Mouse (Mus musculus): Measurements from ENCODE around the gene Mthfr.
"Not testable (repeated sequence)": the region's sequence is repeated elsewhere in the genome, so short reads cannot be mapped to it uniquely, and the experiment has no call there.

The Mthfr gene

DNA sequence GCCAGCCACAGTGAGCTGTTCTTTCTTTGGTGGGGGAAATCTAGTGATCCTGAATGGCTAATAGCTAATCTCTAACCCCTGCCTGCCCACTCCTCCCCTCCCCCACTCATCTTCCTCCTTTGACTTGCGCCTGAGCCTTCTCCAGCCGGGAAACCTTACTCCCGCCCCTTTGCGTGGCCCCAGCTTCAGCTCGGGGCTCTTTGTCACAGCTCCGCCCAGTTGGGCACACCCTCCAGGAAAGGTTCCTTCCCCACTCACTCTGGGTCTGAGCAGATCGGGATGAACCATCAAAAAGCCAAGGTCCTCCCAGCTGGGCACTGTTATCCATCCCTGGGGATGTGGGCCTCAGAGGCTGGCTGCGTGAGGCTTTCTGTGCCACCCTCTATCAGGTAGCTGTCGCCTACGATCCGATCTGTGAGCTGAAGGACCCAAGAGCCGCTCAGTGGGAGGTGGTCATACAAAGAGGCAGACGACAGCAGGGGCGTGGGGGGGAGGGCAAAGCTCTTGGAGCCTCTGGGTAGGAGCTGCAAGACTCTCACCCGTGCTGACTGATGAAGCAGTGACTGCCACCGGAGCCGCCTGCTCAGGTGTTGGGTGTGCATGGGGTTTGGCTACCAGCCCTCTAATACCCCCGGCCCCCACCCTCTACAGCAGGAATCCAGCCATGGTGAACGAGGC lies 2.2 kb downstream of the Mthfr start:
- peak; percentile 37 for DNase-seq

DNA sequence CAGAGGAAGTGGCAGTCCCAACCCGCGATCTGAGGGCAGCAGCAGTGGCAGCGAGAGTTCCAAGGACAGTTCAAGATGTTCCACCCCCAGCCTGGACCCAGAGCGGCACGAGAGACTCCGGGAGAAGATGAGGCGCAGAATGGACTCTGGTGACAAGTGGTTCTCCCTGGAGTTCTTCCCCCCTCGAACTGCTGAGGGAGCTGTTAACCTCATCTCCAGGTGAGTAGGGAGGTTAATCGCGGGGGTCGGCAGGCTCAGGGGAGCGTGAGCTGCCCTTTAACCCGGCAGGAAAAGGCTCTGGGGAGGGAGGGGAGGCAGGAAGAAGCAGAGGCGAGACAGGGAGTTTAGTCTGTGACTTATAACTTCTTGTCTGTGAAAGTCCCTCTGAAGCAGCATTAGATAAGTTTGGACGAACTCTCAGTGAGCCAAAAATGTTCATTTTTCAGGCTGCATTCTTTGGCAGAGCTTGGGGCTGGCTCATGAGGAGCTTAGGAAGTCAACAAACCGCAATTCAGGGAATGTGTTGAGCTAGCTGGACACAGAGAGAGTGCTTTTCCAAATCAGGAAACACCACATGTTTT lies 2.8 kb downstream of the Mthfr start:
- DNase-seq = peak; percentile 71

DNA sequence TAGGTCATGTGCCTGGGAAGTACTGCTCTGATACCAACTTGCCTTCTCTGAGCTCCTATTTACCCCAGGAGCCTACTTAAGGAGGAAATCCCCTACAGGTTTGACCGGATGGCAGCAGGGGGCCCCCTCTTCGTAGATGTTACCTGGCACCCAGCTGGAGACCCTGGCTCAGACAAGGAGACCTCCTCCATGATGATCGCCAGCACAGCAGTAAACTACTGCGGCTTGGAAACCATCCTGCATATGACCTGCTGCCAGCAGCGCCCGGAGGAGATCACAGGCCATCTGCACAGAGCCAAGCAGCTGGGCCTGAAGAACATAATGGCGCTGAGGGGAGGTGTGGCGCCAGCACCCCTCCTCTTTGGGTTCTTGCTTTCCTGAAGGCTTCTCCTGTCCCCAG lies 4.5 kb downstream of the Mthfr start:
- not testable (repeated sequence) for DNase-seq

DNA sequence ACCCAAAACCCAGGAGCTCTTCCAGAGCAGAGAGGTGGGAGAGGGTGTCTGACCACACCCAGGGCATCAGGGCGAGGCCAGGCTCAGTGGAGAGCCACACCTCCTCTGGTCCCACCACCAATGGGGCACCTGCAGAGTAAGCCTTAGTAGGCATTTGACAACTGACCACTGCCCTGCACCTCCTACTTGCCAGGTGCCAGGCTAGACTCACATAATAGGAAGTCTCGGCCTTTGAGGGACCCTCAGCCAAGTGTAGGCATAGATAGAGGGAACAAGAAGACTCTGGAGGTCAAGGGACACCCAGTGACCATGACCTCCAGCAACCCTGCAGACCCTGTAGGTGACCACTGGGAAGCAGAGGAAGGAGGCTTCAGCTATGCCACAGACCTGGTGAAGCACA lies 5.2 kb downstream of the Mthfr start:
- no peak for DNase-seq

DNA sequence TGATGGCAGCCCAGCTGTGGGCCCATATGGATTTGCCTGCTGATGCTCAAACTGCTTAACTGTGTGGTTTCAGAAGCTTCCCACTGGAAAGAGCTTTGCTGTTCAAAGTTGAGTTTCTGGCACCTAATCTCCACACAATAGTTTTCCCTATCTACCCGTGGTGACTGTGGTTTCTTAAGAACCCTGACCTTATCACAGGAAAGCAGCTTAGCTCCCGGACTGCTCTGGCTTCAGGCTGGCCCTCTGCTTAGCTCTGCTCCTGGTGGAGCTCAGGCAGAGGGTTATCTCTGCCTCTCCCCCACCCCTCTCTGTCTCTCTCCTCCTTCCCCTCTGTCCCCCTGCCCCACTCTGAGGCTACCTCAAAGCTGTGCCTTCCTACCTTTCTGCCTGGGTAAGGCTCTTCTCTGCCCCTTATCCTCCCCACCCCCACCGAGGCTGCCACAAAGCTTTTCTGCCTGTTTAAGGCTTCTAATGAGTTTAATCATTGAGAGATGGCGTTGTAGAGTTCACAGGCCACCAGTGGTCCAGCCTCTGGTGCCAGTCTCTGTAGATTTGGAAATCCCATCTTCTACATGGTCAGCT lies 7.7 kb downstream of the Mthfr start:
- no peak for DNase-seq

DNA sequence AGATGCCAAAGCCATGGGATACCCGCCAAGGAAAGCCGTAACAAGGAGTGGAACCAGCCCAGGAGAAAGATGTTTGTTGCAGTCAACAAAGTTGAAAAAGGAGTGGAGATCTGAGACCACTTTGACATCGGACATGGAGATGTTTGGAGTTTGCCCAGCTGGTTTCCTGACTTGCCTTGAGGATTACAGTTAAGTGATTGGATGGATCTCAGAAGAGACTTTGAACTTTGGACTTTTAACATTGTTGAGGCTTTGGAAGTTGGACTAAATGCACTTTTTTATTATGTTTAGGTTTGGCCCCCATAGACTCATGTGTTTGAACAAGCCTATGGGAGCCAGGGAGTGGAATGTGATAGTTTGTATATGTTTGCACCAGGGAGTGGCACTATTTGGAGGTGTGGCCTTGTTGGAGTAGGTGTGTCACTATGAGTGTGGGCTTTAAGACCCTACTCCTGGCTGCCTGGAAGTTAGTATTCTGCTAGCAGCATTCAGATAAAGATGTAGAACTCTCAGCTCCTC lies 11.6 kb downstream of the Mthfr start:
- not testable (repeated sequence) for DNase-seq

DNA sequence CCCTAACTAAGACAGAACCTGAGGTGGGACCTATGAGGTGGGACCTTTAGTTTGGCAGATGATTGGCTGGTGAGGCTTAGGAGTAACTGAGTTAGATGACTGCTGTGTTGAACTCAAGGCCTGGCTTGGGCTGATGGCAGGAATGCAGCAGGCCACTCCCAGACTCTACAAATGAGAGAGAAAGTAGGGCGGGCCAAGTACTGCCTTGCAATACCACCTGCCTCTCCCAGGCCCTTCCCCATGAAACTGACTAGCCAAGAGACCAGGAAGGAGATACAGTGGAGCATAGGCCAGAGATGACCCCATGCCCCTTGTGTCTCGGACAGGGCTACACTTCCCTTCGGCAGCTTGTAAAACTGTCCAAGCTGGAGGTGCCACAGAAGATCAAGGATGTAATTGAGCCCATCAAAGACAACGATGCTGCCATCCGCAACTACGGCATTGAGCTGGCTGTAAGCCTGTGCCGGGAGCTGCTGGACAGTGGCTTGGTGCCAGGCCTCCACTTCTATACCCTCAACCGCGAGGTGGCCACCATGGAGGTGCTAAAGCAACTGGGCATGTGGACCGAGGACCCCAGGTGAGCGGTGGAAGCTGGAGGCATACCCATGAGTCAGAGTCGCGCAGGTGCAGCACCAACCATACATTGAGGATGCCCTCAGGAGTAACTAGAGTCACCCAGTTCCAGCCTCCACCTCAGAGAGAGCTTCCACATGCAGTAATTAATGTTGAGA lies 12.3 kb downstream of the Mthfr start:
- DNase-seq = no peak

DNA sequence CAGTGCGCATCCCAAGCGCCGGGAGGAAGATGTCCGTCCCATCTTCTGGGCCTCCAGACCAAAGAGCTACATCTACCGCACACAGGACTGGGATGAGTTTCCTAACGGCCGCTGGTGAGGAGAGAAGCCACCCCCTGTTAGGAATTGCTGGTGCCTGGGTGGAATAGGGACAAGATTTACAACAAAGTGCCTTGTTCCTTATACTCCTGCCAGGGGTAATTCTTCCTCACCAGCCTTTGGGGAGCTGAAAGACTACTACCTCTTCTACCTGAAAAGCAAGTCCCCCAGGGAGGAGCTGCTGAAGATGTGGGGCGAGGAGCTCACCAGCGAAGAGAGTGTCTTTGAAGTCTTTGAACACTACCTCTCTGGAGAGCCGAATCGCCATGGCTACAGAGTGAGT lies 13.0 kb downstream of the Mthfr start:
- no peak for DNase-seq

DNA sequence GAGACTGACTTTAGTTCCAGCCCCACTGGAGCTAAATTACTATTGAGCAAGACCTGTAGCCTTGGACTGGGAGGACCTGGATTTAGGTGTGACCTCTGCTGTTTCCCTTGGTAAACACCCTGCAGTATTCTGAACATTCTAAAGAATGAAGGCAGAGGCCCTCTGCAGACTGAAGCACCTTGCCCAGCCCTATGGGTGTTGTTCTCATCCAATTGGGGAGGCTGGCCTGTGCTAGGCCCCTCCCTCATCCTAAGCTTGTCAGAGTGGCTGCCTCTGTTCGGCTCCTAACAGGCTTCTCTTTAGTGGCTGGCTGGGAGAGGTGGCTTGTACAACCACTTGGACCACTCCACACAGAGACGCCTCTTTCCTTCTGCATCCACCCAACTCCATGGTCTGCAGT lies 14.1 kb downstream of the Mthfr start:
- DNase-seq = no peak

DNA sequence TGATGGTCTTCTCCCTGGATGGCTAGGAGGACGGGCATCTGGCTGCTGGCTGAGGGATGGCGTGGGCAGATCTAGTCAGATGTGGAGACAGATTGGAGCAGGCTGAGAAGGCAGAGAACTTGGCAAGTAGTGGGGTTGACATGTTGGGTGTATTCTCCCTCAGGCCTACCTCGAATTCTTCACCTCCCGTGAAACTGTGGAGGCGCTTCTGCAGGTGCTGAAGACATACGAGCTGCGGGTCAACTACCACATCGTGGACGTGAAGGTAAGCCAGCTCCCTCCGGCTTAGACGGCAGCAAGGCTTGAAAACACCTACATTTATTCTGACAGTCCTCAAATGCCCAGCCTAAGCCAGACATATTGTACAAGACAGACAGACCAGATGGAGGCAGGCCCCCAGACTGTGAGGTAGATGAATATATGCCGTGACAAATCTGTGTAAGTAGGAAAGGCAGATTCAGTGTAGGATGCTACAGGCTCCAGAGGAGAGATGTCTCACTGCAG lies 14.6 kb downstream of the Mthfr start:
- no peak for DNase-seq

DNA sequence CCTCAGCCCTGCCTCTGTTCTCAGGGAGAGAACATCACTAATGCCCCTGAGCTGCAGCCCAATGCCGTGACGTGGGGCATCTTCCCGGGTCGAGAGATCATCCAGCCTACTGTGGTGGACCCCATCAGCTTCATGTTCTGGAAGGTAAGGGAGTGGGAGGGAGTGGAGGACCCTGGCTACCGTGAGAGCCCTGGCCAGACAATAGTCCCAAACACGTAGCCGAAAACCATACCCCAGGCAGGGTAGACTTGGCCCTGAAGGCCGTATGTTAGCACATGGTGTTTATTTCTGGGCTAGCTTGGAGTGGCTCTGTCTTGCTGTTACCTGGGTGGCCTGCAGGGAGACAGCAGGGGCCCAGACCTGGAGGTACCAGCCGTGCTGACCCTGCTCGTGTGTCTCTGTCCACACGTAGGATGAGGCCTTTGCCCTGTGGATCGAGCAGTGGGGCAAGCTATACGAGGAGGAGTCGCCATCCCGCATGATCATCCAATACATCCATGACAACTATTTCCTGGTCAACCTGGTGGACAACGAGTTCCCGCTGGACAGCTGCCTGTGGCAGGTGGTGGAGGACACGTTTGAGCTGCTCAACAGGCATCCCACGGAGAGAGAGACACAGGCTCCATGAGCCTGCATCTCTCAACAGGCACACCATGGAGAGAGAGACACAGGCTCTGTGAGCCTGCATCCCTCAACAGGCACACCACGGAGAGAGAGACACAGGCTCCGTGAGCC lies 16.3 kb downstream of the Mthfr start:
- no peak for DNase-seq

DNA sequence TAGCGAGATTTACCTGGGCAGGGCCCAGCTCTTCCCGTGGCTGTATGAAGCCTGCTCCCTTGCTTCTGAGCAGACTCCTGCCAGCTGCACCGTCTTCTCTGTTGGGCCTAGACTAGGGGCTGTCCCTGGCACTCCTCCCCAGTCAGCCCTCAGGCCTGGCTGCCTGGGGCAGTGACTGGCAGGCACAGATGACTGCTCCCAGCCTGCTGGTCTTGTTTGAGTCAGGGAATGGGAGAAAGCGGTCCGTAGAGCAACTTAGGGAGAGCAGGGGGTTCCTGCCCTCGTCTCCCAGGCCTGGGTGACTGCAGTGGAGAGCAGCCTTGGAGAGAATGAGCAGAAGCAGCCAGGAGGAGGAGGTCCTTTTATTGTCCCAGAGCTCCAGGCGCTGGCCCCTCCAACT lies 17.4 kb downstream of the Mthfr start:
- no peak for DNase-seq

DNA sequence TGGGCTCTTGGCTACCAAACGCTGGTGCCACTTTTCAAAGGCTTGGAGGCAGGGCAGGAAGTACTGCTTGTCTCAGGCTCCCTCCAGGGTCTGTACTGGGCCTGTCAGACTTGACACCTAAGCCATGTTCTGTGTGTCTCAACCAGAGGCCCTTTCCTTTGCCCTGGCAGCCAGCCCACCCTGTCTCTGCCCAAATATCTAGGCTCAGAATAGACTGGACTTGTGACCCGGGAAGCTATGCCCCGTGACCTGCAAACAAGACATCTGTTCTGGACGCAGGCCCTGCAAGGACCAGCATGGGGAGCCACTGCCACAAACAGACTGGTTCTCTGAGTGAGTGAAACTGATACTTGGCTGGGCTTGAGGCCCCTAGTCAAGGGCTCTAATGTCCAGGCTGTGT lies 17.9 kb downstream of the Mthfr start:
- no peak for DNase-seq

DNA sequence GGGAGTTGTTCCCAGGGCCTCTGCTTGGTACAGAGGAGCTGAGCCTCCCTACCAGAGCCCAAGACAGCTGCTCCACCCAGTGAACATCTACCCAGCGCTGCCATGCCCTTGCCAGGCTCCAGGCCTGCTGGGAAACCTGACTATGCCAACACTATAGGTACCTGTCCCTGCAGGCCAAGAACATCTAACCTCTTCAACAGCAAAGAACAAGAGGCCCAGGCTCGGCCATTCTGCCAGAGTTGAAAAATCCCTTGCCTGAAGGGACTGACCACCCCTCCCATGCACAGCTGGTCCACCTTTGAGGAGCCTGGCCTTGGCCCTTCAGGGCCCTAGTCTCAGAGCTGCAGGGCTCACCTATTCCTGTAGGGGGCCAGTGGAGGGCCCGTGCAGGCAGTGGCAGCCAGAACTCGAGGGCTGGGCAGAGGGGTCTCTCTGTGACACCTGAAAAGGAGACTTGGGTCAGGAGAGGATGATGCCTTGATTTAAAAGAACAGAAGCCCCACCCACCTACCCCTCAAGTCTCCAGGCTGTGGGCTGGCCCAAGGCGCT lies 18.9 kb downstream of the Mthfr start:
- no peak for DNase-seq

DNA sequence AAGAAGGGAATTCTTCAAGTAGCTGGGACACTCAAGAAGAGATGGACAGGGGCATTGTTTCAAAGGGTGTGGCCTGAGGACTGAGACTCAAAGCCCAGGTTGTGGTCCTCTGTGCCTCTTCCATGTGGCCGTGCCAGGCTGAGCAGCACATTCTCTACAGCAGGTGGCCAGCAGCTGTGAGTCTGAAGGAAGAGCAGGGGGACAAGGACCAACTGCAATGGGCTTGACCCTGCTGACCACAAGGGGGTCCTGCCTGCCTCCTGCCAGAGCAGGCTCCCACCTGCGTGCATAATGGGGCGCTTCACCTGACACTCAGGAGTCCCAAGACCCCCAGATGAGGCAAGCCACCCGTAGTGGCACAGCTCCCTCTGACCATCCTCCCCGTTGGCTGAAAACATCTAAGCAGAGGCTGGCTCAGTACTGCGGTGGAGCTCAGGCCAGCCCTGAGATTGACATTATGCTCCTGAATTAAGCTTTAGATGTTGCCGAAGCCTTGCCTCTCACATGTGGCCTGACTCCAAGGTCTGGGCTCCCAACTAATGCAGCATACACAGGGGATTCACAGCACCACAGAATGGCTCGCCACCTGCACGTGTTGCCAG lies 19.4 kb downstream of the Mthfr start:
- no peak for DNase-seq

DNA sequence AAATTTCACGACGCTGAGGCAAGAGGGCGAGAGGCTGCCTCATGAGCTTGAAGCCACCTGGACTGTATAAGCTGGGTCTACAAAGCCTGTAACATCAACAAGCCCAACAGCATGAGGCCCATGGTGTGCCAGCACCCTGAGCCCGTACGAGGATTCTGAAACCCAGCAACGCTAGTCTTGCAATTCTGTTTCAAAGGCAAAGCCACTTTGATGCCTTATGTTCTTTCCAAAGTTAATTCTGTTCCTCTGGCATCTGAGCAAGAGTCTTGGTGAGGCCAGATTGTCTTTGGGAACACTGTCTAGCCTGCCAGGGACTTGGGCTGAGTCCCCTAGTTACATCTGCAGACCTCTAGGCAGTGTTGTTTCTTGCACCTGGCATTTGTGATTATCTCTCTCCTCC lies 20.1 kb downstream of the Mthfr start:
- no peak for DNase-seq

DNA sequence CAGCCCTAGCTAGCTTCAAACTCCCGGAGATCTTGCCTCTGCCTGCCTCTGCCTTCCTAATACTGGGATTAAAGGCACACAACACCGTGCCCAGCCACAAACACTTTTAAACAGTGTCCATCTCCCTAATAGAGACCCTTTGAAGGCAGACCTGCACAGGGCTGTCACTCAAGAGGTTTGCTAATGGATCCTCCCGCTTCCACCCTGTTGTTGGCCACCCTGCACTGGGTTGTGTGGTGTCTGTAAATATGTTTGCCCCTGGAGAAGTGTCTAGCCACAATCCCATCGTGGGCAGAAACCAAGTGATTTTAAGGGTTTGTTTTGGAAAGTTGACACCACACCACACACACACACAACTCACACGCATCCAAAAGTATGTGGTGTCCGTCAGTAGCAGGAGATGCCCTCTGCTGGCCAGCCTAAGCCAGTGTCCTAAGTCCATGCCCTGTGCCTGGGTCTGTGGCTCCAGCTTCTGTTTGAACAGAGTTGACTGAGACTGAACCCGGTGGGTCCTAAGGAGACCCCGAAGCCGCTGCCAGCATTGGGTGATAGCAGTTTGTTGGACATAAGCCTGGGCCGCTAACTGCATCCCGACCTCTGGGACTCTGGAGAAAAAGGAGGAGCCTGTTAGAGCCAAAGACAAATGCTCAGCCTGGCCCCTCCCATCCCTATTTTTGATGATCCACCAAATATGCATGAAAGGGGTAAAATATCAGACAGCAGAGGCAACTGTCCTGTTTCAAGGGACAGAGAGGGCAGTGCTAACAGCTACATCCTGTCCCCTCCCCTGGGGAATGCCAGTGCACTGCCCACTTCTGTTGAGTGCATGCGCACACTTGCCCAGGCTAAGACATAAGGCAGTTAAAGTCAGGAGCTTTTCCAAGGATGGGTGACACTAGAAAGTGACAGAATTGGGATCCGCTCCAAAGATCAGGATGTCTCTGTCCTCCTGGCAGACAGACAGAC lies 21.5 kb downstream of the Mthfr start:
- no peak for DNase-seq

DNA sequence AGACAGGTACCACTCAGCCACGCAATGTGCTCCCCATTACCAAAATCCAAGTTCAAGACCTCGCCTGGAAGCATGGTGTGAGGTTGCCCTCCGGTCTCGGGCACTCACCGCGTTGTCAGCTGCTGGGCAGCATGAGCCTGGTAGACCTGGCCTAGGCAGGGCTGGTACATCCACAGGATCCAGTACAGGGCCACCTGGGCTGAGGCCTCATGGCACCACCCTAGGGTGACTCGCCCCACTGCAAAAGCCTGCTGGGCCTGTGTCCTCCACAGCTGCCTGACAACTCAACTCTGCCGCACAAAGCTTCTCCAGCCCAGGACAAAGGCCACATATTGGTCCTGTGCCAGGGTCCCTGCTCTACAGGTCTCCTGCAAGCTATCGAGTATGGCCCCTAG lies 22.2 kb downstream of the Mthfr start:
- DNase-seq = no peak

DNA sequence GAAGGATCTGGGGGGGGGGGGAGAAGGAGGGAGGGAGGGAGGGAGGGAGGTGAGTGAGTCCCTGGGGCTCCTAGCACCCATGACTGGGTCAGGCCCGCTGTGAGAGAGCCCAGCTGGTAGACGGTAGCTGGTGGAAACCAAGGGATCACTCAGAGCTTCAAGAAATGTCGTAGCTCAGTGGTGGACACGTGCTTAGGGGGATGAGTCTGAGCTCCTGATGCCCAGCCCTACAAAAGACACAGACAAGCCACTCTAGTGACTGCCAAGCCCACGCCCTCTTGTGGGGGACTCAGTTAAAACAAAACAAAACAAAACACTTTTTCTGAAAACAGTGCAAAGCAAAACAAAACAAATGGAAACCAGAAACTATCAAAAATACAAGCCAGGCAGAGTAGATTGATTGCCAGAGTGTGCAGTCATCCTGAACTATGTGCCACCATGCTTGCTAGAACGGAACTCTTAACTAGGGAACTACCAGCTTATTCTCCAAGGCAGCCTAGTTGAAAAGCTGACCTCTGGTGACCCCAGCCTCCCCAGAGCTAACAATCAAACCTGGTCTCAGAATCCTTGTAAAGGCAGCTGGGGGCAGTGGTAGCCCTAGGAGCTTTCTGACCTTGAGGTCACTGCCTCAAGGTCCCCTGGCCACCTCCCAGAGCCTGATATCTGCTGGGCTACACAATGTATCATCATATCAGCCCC lies 27.0 kb downstream of the Mthfr start:
- DNase-seq = no peak

DNA sequence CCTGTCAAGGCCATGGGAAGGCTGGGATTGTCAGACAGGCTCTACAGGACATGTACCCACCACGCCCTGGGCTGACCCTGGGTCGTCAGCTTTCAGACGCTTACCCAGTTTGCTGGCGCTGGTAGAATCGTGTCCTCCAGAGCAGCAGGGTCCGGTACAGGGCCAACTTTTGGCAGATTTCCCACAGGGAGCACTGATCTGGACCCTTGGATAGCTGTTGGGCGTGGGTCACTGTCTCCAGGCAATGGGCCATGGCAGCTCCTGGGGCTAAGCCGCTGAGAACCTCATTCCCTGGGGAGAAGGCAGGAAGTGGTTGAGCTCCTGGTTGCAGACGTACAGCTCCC lies 27.5 kb downstream of the Mthfr start:
- DNase-seq = no peak

All from thymus, postnatal 14 days (tissue).